Mouse (Mus musculus) myocyte (in vitro differentiated cells): ENCODE data around the gene Aim2.

Experiments
- MYOG ChIP-seq, 3 experiments: IDR thresholded peaks; one replicate each; pipeline ENCODE4 v1.6.1; 2011; ENCODE audit warnings: control low read depth in 2 of 3, low read depth in 2 of 3, mild to moderate bottlenecking in 2 of 3; ENCODE audit not compliant: insufficient read length in 2 of 3, control insufficient read depth in 1 of 3, insufficient read depth in 1 of 3
- POLR2A ChIP-seq: IDR thresholded peaks from one replicate; pipeline ENCODE4 v1.6.1; 2011; ENCODE audit warnings: low read depth, mild to moderate bottlenecking, control low read depth, moderate library complexity; ENCODE audit not compliant: insufficient read length
- POLR2AphosphoS2 ChIP-seq: IDR thresholded peaks from one replicate; pipeline ENCODE4 v1.6.1; 2011; ENCODE audit warnings: low read depth, control low read depth; ENCODE audit not compliant: insufficient read length
- USF1 ChIP-seq: IDR thresholded peaks from one replicate; pipeline ENCODE4 v1.6.1; 2011; ENCODE audit warnings: low read depth, mild to moderate bottlenecking, control low read depth, moderate library complexity

DNA sequence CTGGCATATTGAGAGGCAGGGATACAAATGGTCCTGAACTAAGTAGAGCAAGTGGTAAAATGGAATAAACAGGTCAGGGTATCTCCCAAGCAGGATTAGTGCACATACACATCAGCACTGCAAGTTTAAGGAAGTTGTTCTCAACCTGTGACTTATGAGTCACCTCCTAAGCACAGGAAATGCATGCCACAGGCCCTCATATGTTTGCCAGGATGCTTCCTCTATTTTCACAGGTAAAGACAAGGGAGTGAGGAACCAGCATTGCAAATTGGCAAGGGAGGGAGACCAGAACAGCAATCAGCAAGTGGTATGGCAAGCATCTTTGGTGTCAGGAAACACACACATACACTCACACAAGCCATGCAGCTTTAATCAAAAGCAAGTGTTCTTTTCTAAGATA, 58.4 kb downstream of the Aim2 start:
- TF ChIP-seq POLR2A: no peak
- TF ChIP-seq POLR2AphosphoS2: no peak
- TF ChIP-seq USF1: no peak
- TF ChIP-seq MYOG (IDR thresholded peaks at IDR 0.05; ENCODE audit: control insufficient read depth in 1 of 3, insufficient read depth in 1 of 3, insufficient read length in 2 of 3, low read depth in 2 of 3): no peak
